Mouse (Mus musculus) ovary, adult 10 weeks (tissue): ENCODE results near the gene Bcat1. TPM values are rescaled to one million over a fixed set of nuclear protein-coding genes. Genes with fewer than 3 reads are reported as not detected.

Experiments
- polyA plus RNA-seq: library from polyadenylated mRNA; stranded (reverse); fragments of 350-450 nt; fragmentation: Illumina TruSeq; extraction: RNeasy Lipid Tissue Mini Kit (QIAGEN cat#74804); gene quantifications from one replicate; pipeline ENCODE4 v1.2.3, GENCODE M21; 2014

Bcat1 gene
- polyA plus RNA-seq, result 61.7 TPM

GRCm38 (mm10) chr6:145075548-145076224 lies at the start of gene Bcat1:
Gene Bcat1, minus strand, starts transcription at chr6:145076184.

GRCm38 (mm10) chr6:145115476-145116097 lies 39.6 kb upstream of the Bcat1 start, which contains the start of gene Lrmp:
Gene Lrmp, plus strand, starts transcription at chr6:145115653.

Other genes starting within 250 kb of the Bcat1 start
- 2.1 TPM for gene Lrmp, start 39.5 kb upstream of the Bcat1 start, polyA plus RNA-seq
- 1.5 TPM for gene Casc1, start 134.8 kb upstream of the Bcat1 start, polyA plus RNA-seq
- 148 TPM for gene Etfrf1, start 134.9 kb upstream of the Bcat1 start, polyA plus RNA-seq
- 154 TPM for gene Kras, start 174.1 kb upstream of the Bcat1 start, polyA plus RNA-seq